Mouse (Mus musculus) neural tube, embryonic 15.5 days (tissue): ENCODE measurements around the gene Slc50a1. TPM values are rescaled to one million over a fixed set of nuclear protein-coding genes. Genes with fewer than 3 reads are reported as not detected.
A peak's percentile ranks its signal among the peaks of the same experiment; 100 is the strongest.

Source experiments
- ATAC-seq: fragments of 200-750 bp; cut with Nextera tagmentation; 2 replicates; pipeline ENCODE4 v1.8.0; 2017; ENCODE audit warnings: mild to moderate bottlenecking, moderate TSS enrichment, moderate library complexity; ENCODE audit not compliant: low FRiP score
- H3K27ac ChIP-seq: fragments of 300-500 bp; sonication (generic); replicated peaks from 2 replicates; pipeline ENCODE4 v1.5.1; 2015; ENCODE audit warnings: mild to moderate bottlenecking, inconsistent platforms
- H3K27me3 ChIP-seq: fragments of 300-500 bp; sonication (generic); replicated peaks from 2 replicates; pipeline ENCODE4 v1.6.1; 2015; ENCODE audit warnings: inconsistent platforms
- H3K36me3 ChIP-seq: fragments of 300-500 bp; sonication (generic); 2 replicates; pipeline ENCODE4 v1.6.1; 2015; ENCODE audit warnings: inconsistent platforms
- H3K4me1 ChIP-seq: fragments of 300-500 bp; sonication (generic); 2 replicates; pipeline ENCODE4 v1.6.1; 2015; ENCODE audit warnings: inconsistent platforms
- H3K4me2 ChIP-seq: fragments of 300-500 bp; sonication (generic); 2 replicates; pipeline ENCODE4 v1.6.1; 2015; ENCODE audit warnings: inconsistent platforms, mild to moderate bottlenecking, moderate library complexity
- H3K4me3 ChIP-seq: fragments of 300-500 bp; sonication (generic); replicated peaks from 2 replicates; pipeline ENCODE4 v1.5.1; 2015; ENCODE audit warnings: mild to moderate bottlenecking, inconsistent platforms
- H3K9ac ChIP-seq: fragments of 300-500 bp; sonication (generic); replicated peaks from 2 replicates; pipeline ENCODE4 v1.6.1; 2015; ENCODE audit warnings: mild to moderate bottlenecking, inconsistent platforms
- H3K9me3 ChIP-seq: fragments of 300-500 bp; sonication (generic); replicated peaks from 2 replicates; pipeline ENCODE4 v1.6.1; 2016; ENCODE audit warnings: inconsistent platforms
- WGBS: fragments of 180-500 bp; shearing (Covaris S2); methylation state at CpG from one replicate; pipeline ENCODE4 v1.1.7; 2015; ENCODE audit warnings: mixed read lengths; 5-methylcytosine and 5-hydroxymethylcytosine counted together
- polyA plus RNA-seq: library from polyadenylated mRNA; unstranded; fragments of >200 nt; fragmentation: Nextera tagmentation; extraction: Ambion mirVana; gene quantifications from 2 replicates; pipeline ENCODE4 v1.2.1, GENCODE M21; 2015

Slc50a1 gene
- polyA plus RNA-seq, 1 experiment from 2014 or later: 40.9 TPM

GRCm38 (mm10) chr3:89243609-89244008, 26.8 kb downstream of the Slc50a1 start:
- WGBS: 10% methylated on average over 14 of the region's 14 CpGs
- Histone ChIP-seq H3K4me1 (peaks cover 56% of the 10 kb centered on the region), H3K9ac (peak overlapping the region; percentile 73), H3K4me3 (peak overlapping the region; percentile 58), H3K4me2 (peak overlapping the region; percentile 73), H3K9me3 (no peaks in the 10 kb centered on the region), H3K36me3 (peaks cover 38% of the 10 kb centered on the region), H3K27me3 (no peaks in the 10 kb centered on the region), H3K27ac (0 out of 2 replicates have a peak overlapping the region, but pooled peaks have one; percentile 95)
- ATAC-seq: no peak

DNA sequence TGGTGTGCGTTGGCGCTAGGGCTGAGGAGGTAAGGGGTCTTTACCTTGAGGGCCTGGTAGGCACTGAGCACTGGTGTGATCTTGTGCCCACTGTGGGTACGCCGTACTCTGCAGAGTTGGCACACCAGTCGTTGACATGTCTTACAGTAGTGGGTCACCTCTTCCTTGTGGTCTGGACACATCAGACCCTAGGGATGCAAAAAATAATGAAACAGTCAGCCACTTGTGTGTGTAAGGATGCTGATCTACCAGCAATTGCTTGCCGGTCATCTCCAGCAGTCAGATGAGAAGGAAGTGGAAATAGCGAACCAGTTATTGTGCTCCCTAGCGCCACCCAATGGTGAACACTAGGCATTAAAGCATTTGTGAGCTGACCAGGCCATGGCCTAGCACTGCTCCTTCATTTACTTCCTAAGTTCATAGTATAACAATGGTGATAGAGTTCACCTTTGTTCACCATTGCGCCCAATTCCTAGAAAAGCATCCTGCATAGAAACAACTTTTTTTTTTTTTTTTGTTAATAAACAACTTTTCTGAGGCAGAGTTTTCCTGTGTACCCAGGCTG, 28.0 kb downstream of the Slc50a1 start:
- H3K4me1 ChIP-seq: peaks cover 50% of the 10 kb centered on the region
- 71% methylated on average over 9 of the region's 9 CpGs for WGBS
- H3K27ac ChIP-seq: no peak overlapping the region
- 0 out of 2 replicates have a peak overlapping the region, but pooled peaks have one; percentile 73 for H3K9ac ChIP-seq
- 0 out of 2 replicates have a peak overlapping the region, but pooled peaks have one; percentile 73 for H3K4me2 ChIP-seq
- no peak for ATAC-seq
- H3K27me3 ChIP-seq: no peaks in the 10 kb centered on the region
- no peaks in the 10 kb centered on the region for H3K9me3 ChIP-seq
- H3K36me3 ChIP-seq: peaks cover 50% of the 10 kb centered on the region
- no peak overlapping the region for H3K4me3 ChIP-seq

GRCm38 (mm10) chr3:89238494-89238893, 31.9 kb downstream of the Slc50a1 start:
- no peaks in the 10 kb centered on the region for H3K9me3 ChIP-seq
- no peak overlapping the region for H3K4me2 ChIP-seq
- no peak overlapping the region for H3K27ac ChIP-seq
- no peak overlapping the region for H3K9ac ChIP-seq
- WGBS: 80% methylated on average over 11 of the region's 12 CpGs
- H3K27me3 ChIP-seq: no peaks in the 10 kb centered on the region
- H3K4me3 ChIP-seq: no peak overlapping the region
- peaks cover 89% of the 10 kb centered on the region for H3K36me3 ChIP-seq
- peaks cover 20% of the 10 kb centered on the region for H3K4me1 ChIP-seq
- no peak for ATAC-seq

DNA sequence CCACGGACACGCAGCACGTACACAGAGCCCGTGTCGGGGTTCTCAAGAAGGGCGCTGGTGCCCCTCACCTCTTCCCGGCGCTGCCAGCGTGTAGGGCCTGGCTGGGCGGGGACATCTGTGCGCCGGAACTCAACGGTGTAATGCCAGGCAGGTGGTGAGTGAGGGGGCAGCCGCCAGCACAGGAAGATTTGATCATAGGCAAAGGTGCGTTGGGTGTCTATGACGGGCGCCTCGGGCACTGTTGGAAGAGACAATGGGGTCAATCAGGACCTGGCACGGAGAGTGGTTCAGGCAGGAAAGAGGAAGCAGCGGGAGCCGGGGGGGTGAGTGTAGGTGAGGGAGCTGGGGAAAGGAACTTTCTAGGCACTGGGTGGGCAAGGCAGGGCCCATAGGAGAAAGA, 32.7 kb downstream of the Slc50a1 start:
- H3K36me3 ChIP-seq: peaks cover 94% of the 10 kb centered on the region
- no peaks in the 10 kb centered on the region for H3K27me3 ChIP-seq
- peaks cover 12% of the 10 kb centered on the region for H3K4me1 ChIP-seq
- H3K9ac ChIP-seq: no peak overlapping the region
- no peak overlapping the region for H3K4me2 ChIP-seq
- H3K27ac ChIP-seq: no peak overlapping the region
- 95% methylated on average over 21 of the region's 21 CpGs for WGBS
- no peaks in the 10 kb centered on the region for H3K9me3 ChIP-seq
- no peak overlapping the region for H3K4me3 ChIP-seq
- no peak for ATAC-seq

GRCm38 (mm10) chr3:89236516-89236915, 33.9 kb downstream of the Slc50a1 start:
- H3K4me1 ChIP-seq: no peaks in the 10 kb centered on the region
- H3K27ac ChIP-seq: no peak overlapping the region
- no peak overlapping the region for H3K4me3 ChIP-seq
- WGBS: 92% methylated on average over 10 of the region's 10 CpGs
- no peak overlapping the region for H3K4me2 ChIP-seq
- H3K9ac ChIP-seq: no peak overlapping the region
- H3K27me3 ChIP-seq: no peaks in the 10 kb centered on the region
- peaks cover 85% of the 10 kb centered on the region for H3K36me3 ChIP-seq
- ATAC-seq: no peak
- H3K9me3 ChIP-seq: no peaks in the 10 kb centered on the region

GRCm38 (mm10) chr3:89233562-89234110, 36.7 kb downstream of the Slc50a1 start:
- no peak overlapping the region for H3K27ac ChIP-seq
- H3K9me3 ChIP-seq: no peaks in the 10 kb centered on the region
- no peak for ATAC-seq
- WGBS: 87% methylated on average over 14 of the region's 14 CpGs
- no peak overlapping the region for H3K9ac ChIP-seq
- H3K4me3 ChIP-seq: no peak overlapping the region
- peaks cover 56% of the 10 kb centered on the region for H3K36me3 ChIP-seq
- no peaks in the 10 kb centered on the region for H3K27me3 ChIP-seq
- H3K4me2 ChIP-seq: no peak overlapping the region
- H3K4me1 ChIP-seq: peaks cover 1% of the 10 kb centered on the region

DNA sequence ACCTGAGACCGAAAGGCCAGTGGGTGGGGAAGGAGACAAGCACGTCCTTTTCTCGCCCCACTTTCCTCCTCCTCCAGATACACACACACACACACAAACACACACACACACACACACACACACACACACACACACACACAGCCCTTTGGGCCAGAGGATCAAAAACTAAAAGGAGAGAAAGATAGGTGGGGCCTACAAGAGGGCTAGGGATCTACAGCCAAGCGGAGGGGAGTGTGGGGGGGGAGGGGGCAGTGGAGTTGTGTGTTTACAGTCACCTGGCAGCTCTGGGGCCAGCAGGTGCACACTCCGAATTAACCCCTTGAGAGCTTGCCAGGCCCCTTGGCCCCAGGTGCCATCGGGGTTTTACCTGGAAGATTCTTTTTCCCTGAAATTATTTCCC, 37.8 kb downstream of the Slc50a1 start:
- WGBS: 66% methylated on average over 6 of the region's 6 CpGs
- no peak overlapping the region for H3K4me2 ChIP-seq
- H3K9me3 ChIP-seq: no peaks in the 10 kb centered on the region
- no peak for ATAC-seq
- no peak overlapping the region for H3K27ac ChIP-seq
- H3K36me3 ChIP-seq: peaks cover 46% of the 10 kb centered on the region
- H3K4me3 ChIP-seq: no peak overlapping the region
- H3K9ac ChIP-seq: no peak overlapping the region
- no peaks in the 10 kb centered on the region for H3K27me3 ChIP-seq
- H3K4me1 ChIP-seq: peaks cover 11% of the 10 kb centered on the region

- H3K4me3 ChIP-seq: no peak overlapping the region
- WGBS: 79% methylated on average over 16 of the region's 16 CpGs
- no peak overlapping the region for H3K27ac ChIP-seq
- peaks cover 19% of the 10 kb centered on the region for H3K4me1 ChIP-seq
- no peak for ATAC-seq
- no peaks in the 10 kb centered on the region for H3K27me3 ChIP-seq
- H3K4me2 ChIP-seq: no peak overlapping the region
- no peak overlapping the region for H3K9ac ChIP-seq
- H3K36me3 ChIP-seq: peaks cover 38% of the 10 kb centered on the region
- no peaks in the 10 kb centered on the region for H3K9me3 ChIP-seq
Measured at GRCm38 (mm10) chr3:89231772-89232275, 38.5 kb downstream of the Slc50a1 start.

DNA sequence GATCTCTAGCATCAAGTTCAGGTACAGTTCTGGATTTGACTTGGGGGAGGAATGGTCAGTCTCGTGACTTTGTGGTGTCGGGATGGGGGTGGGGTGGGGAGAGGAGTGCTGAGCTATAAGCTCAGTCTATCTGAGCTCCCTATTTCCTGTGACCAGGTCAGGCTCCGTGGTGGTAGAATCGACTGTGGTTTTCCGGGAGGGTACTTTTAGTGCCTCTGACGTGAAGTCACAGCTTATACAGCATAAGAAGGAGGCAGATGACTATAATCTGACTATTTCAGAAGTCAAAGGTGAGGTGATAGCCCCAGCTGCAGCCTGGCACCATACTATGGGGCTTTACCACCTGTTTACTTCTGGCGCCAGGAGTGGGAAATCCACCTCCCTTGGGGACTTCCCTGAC, 39.0 kb downstream of the Slc50a1 start:
- Histone ChIP-seq H3K4me3 (no peak overlapping the region), H3K9ac (no peak overlapping the region), H3K4me1 (peaks cover 24% of the 10 kb centered on the region), H3K27ac (no peak overlapping the region), H3K9me3 (no peaks in the 10 kb centered on the region), H3K4me2 (no peak overlapping the region), H3K27me3 (no peaks in the 10 kb centered on the region), H3K36me3 (peaks cover 33% of the 10 kb centered on the region)
- 76% methylated on average over 7 of the region's 7 CpGs for WGBS
- no peak for ATAC-seq

- H3K4me1 ChIP-seq: peaks cover 31% of the 10 kb centered on the region
- 86% methylated on average over 2 of the region's 2 CpGs for whole genome bisulfite sequencing
- no peaks in the 10 kb centered on the region for H3K27me3 ChIP-seq
- no peaks in the 10 kb centered on the region for H3K9me3 ChIP-seq
- peaks cover 26% of the 10 kb centered on the region for H3K36me3 ChIP-seq
- no peak overlapping the region for H3K4me2 ChIP-seq
- no peak for ATAC-seq
- H3K4me3 ChIP-seq: no peak overlapping the region
- no peak overlapping the region for H3K27ac ChIP-seq
- H3K9ac ChIP-seq: no peak overlapping the region
Measured at GRCm38 (mm10) chr3:89230561-89230960, 39.8 kb downstream of the Slc50a1 start.

DNA sequence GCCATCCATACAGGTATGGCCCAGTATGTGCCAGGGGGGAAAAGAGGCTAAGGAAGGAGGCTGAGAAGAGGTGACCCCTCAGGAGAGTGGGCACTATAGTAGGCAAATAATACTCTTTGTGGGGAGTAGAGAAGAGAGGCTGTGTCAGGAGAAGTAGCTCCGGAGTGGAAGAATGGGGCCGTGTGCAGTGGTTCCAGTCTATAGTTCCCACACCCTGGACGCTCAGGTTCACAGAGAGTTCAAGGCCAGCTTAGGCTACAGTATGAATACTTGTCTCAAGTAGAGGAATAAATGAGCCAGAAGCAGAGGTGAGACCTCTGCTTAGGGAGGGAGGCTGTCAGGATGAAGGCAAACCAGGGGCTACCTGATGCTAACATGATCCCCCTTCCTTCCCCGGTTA, 41.1 kb downstream of the Slc50a1 start:
- ATAC-seq: no peak
- no peak overlapping the region for H3K4me2 ChIP-seq
- 50% methylated on average over 4 of the region's 4 CpGs for WGBS

GRCm38 (mm10) chr3:89228836-89229235, 41.5 kb downstream of the Slc50a1 start, which contains the start of gene Muc1:
Gene Muc1 (plus strand): TSS chr3:89229057.
- Histone ChIP-seq H3K36me3 (peaks cover 8% of the 10 kb centered on the region), H3K4me3 (peak within 1 kb of the TSS; percentile 41), H3K4me1 (peaks cover 45% of the 10 kb centered on the region), H3K9ac (peak within 1 kb of the TSS; percentile 48; the same call in 1 of the 2 replicates), H3K27me3 (no peaks in the 10 kb centered on the region), H3K4me2 (peak within 1 kb of the TSS; percentile 67), H3K9me3 (no peaks in the 10 kb centered on the region), H3K27ac (peak within 1 kb of the TSS; percentile 80)
- 34% methylated on average over 10 of the region's 10 CpGs for WGBS
- ATAC-seq: no peak

More for the DNA sequence above, 41.1 kb downstream of the Slc50a1 start:
- Histone ChIP-seq H3K27ac (no peak overlapping the region), H3K4me1 (peaks cover 41% of the 10 kb centered on the region), H3K4me3 (no peak overlapping the region), H3K9me3 (no peaks in the 10 kb centered on the region), H3K36me3 (peaks cover 13% of the 10 kb centered on the region), H3K27me3 (no peaks in the 10 kb centered on the region), H3K9ac (no peak overlapping the region)
